Mouse (Mus musculus) brain, embryonic 14.5 days (tissue): Measurements from ENCODE around the gene Ucp3.

Source experiments
- CTCF ChIP-seq: fragments of 200-500 bp; IDR thresholded peaks from 2 replicates; pipeline ENCODE4 v1.5.1; 2012; ENCODE audit warnings: inconsistent platforms, mild to moderate bottlenecking, moderate library complexity, borderline replicate concordance; ENCODE audit not compliant: insufficient read depth, insufficient read length; ENCODE audit errors: extremely low read depth
- POLR2A ChIP-seq: fragments of 200-500 bp; IDR thresholded peaks from 2 replicates; pipeline ENCODE4 v1.6.1; 2012; ENCODE audit warnings: mild to moderate bottlenecking, inconsistent platforms, borderline replicate concordance; ENCODE audit not compliant: poor library complexity, insufficient read depth, insufficient read length, severe bottlenecking; ENCODE audit errors: extremely low read depth

- TF ChIP-seq CTCF (no peak), POLR2A (no peak)
Measured at GRCm38 (mm10) chr7:100494415-100494831, 21.6 kb downstream of the Ucp3 start.
